Mouse (Mus musculus) neural tube, embryonic 12.5 days (tissue): Measurements from ENCODE around the gene Nudt4. TPM values are rescaled to one million over a fixed set of nuclear protein-coding genes. Genes with fewer than 3 reads are reported as not detected.

Experiments
- ATAC-seq: fragments of 200-750 bp; cut with Nextera tagmentation; 2 replicates; pipeline ENCODE4 v1.8.0; 2017; ENCODE audit warnings: low read depth, mild to moderate bottlenecking, moderate TSS enrichment, moderate library complexity; ENCODE audit not compliant: low FRiP score
- H3K27ac ChIP-seq: fragments of 300-500 bp; sonication (generic); 2 replicates; pipeline ENCODE4 v1.5.1; 2016
- H3K27me3 ChIP-seq: fragments of 300-500 bp; sonication (generic); replicated peaks from 2 replicates; pipeline ENCODE4 v1.6.1; 2016; ENCODE audit warnings: mild to moderate bottlenecking
- H3K36me3 ChIP-seq: fragments of 300-500 bp; sonication (generic); 2 replicates; pipeline ENCODE4 v1.6.1; 2016; ENCODE audit warnings: mild to moderate bottlenecking
- H3K4me1 ChIP-seq: fragments of 300-500 bp; sonication (generic); 2 replicates; pipeline ENCODE4 v1.6.1; 2016
- H3K4me2 ChIP-seq: fragments of 300-500 bp; sonication (generic); replicated peaks from 2 replicates; pipeline ENCODE4 v1.6.1; 2016; ENCODE audit warnings: mild to moderate bottlenecking
- H3K4me3 ChIP-seq: fragments of 300-500 bp; sonication (generic); 2 replicates; pipeline ENCODE4 v1.5.1; 2016
- H3K9ac ChIP-seq: fragments of 300-500 bp; sonication (generic); 2 replicates; pipeline ENCODE4 v1.6.1; 2016; ENCODE audit warnings: mild to moderate bottlenecking
- H3K9me3 ChIP-seq: fragments of 300-500 bp; sonication (generic); 2 replicates; pipeline ENCODE4 v1.6.1; 2016; ENCODE audit warnings: mild to moderate bottlenecking
- WGBS: fragments of 180-500 bp; shearing (Covaris S2); methylation state at CpG from one replicate; pipeline ENCODE4 v1.1.7; 2016; 5-methylcytosine and 5-hydroxymethylcytosine counted together
- polyA plus RNA-seq: library from polyadenylated mRNA; unstranded; fragments of >200 nt; fragmentation: Nextera tagmentation; extraction: Ambion mirVana; gene quantifications from 2 replicates; pipeline ENCODE4 v1.2.1, GENCODE M21; 2016

The Nudt4 gene
- polyA plus RNA-seq, 1 experiment from 2014 or later: 130 TPM

GRCm38 (mm10) chr10:95548154-95548826, 15.7 kb downstream of the Nudt4 start:
- no peaks in the 10 kb centered on the region for H3K27me3 ChIP-seq
- H3K36me3 ChIP-seq: peaks cover 37% of the 10 kb centered on the region
- 86% methylated on average over 11 of the region's 11 CpGs for WGBS
- no peak overlapping the region for H3K4me3 ChIP-seq
- no peak overlapping the region for H3K4me2 ChIP-seq
- H3K27ac ChIP-seq: no peak overlapping the region
- no peak for ATAC-seq
- no peak overlapping the region for H3K9ac ChIP-seq
- no peaks in the 10 kb centered on the region for H3K9me3 ChIP-seq
- peaks cover 4% of the 10 kb centered on the region for H3K4me1 ChIP-seq

- Histone ChIP-seq H3K4me1 (no peaks in the 10 kb centered on the region), H3K4me2 (no peak overlapping the region), H3K9ac (no peak overlapping the region), H3K4me3 (no peak overlapping the region), H3K36me3 (peaks cover 39% of the 10 kb centered on the region), H3K27me3 (no peaks in the 10 kb centered on the region), H3K9me3 (no peaks in the 10 kb centered on the region), H3K27ac (no peak overlapping the region)
- ATAC-seq: no peak
- WGBS: 93% methylated on average over 2 of the region's 2 CpGs
These were observed 17.8 kb downstream of the Nudt4 start for GRCm38 (mm10) chr10:95546178-95546577.

GRCm38 (mm10) chr10:95545051-95545450, 18.9 kb downstream of the Nudt4 start:
- 79% methylated on average over 4 of the region's 4 CpGs for WGBS
- H3K9me3 ChIP-seq: no peaks in the 10 kb centered on the region
- H3K4me3 ChIP-seq: no peak overlapping the region
- no peaks in the 10 kb centered on the region for H3K4me1 ChIP-seq
- H3K9ac ChIP-seq: no peak overlapping the region
- H3K4me2 ChIP-seq: no peak overlapping the region
- H3K36me3 ChIP-seq: peaks cover 39% of the 10 kb centered on the region
- no peaks in the 10 kb centered on the region for H3K27me3 ChIP-seq
- no peak overlapping the region for H3K27ac ChIP-seq
- no peak for ATAC-seq

- Histone ChIP-seq H3K4me3 (no peak overlapping the region), H3K9ac (no peak overlapping the region), H3K9me3 (no peaks in the 10 kb centered on the region), H3K27me3 (no peaks in the 10 kb centered on the region), H3K27ac (no peak overlapping the region), H3K36me3 (peaks cover 38% of the 10 kb centered on the region), H3K4me2 (no peak overlapping the region), H3K4me1 (no peaks in the 10 kb centered on the region)
- no peak for ATAC-seq
- WGBS: 86% methylated on average over 2 of the region's 2 CpGs
These were observed 19.3 kb downstream of the Nudt4 start for GRCm38 (mm10) chr10:95544651-95545050.

GRCm38 (mm10) chr10:95544004-95544403, 19.9 kb downstream of the Nudt4 start:
- no peak for ATAC-seq
- H3K27me3 ChIP-seq: no peaks in the 10 kb centered on the region
- no peaks in the 10 kb centered on the region for H3K4me1 ChIP-seq
- no peak overlapping the region for H3K4me2 ChIP-seq
- H3K27ac ChIP-seq: no peak overlapping the region
- H3K9me3 ChIP-seq: no peaks in the 10 kb centered on the region
- peaks cover 32% of the 10 kb centered on the region for H3K36me3 ChIP-seq
- no peak overlapping the region for H3K9ac ChIP-seq
- no peak overlapping the region for H3K4me3 ChIP-seq

GRCm38 (mm10) chr10:95543377-95543776, 20.6 kb downstream of the Nudt4 start:
- Histone ChIP-seq H3K36me3 (peaks cover 29% of the 10 kb centered on the region), H3K27me3 (no peaks in the 10 kb centered on the region), H3K4me2 (no peak overlapping the region), H3K4me3 (no peak overlapping the region), H3K9me3 (no peaks in the 10 kb centered on the region), H3K9ac (no peak overlapping the region), H3K4me1 (no peaks in the 10 kb centered on the region), H3K27ac (no peak overlapping the region)
- 89% methylated on average over 2 of the region's 2 CpGs for WGBS
- no peak for ATAC-seq

GRCm38 (mm10) chr10:95542916-95543315, 21.0 kb downstream of the Nudt4 start:
- no peak for ATAC-seq
- Histone ChIP-seq H3K9me3 (no peaks in the 10 kb centered on the region), H3K9ac (no peak overlapping the region), H3K4me3 (no peak overlapping the region), H3K4me2 (no peak overlapping the region), H3K27me3 (no peaks in the 10 kb centered on the region), H3K27ac (no peak overlapping the region), H3K36me3 (peaks cover 24% of the 10 kb centered on the region), H3K4me1 (no peaks in the 10 kb centered on the region)
- 96% methylated on average over 4 of the region's 4 CpGs for WGBS

GRCm38 (mm10) chr10:95539841-95540240, 24.1 kb downstream of the Nudt4 start:
- H3K9me3 ChIP-seq: no peaks in the 10 kb centered on the region
- WGBS: 91% methylated on average over 3 of the region's 3 CpGs
- H3K36me3 ChIP-seq: peaks cover 8% of the 10 kb centered on the region; the same call in 1 of the 2 replicates
- H3K27me3 ChIP-seq: no peaks in the 10 kb centered on the region
- no peak for ATAC-seq
- no peak overlapping the region for H3K4me3 ChIP-seq
- H3K27ac ChIP-seq: no peak overlapping the region
- no peaks in the 10 kb centered on the region for H3K4me1 ChIP-seq
- no peak overlapping the region for H3K4me2 ChIP-seq
- no peak overlapping the region for H3K9ac ChIP-seq

- H3K4me1 ChIP-seq: no peaks in the 10 kb centered on the region
- H3K36me3 ChIP-seq: peaks cover 8% of the 10 kb centered on the region; the same call in 1 of the 2 replicates
- 92% methylated on average over 3 of the region's 3 CpGs for WGBS
- H3K27ac ChIP-seq: no peak overlapping the region
- no peaks in the 10 kb centered on the region for H3K27me3 ChIP-seq
- no peak overlapping the region for H3K9ac ChIP-seq
- ATAC-seq: no peak
- no peak overlapping the region for H3K4me3 ChIP-seq
- no peaks in the 10 kb centered on the region for H3K9me3 ChIP-seq
- H3K4me2 ChIP-seq: no peak overlapping the region
These were observed 24.7 kb downstream of the Nudt4 start for GRCm38 (mm10) chr10:95539260-95539659.

- no peak overlapping the region for H3K9ac ChIP-seq
- H3K27me3 ChIP-seq: no peaks in the 10 kb centered on the region
- no peak for ATAC-seq
- no peaks in the 10 kb centered on the region for H3K9me3 ChIP-seq
- H3K4me2 ChIP-seq: no peak overlapping the region
- no peak overlapping the region for H3K4me3 ChIP-seq
- 87% methylated on average over 6 of the region's 6 CpGs for WGBS
- no peak overlapping the region for H3K27ac ChIP-seq
- H3K36me3 ChIP-seq: no peaks in the 10 kb centered on the region
- no peaks in the 10 kb centered on the region for H3K4me1 ChIP-seq
These were observed 27.8 kb downstream of the Nudt4 start for GRCm38 (mm10) chr10:95536222-95536541.

GRCm38 (mm10) chr10:95535399-95536221, 28.3 kb downstream of the Nudt4 start:
- Histone ChIP-seq H3K4me1 (peaks cover 1% of the 10 kb centered on the region), H3K9ac (no peak overlapping the region), H3K4me2 (no peak overlapping the region), H3K9me3 (no peaks in the 10 kb centered on the region), H3K4me3 (no peak overlapping the region), H3K36me3 (no peaks in the 10 kb centered on the region), H3K27ac (no peak overlapping the region), H3K27me3 (no peaks in the 10 kb centered on the region)
- no peak for ATAC-seq
- WGBS: 93% methylated on average over 8 of the region's 8 CpGs

- WGBS: 92% methylated on average over 7 of the region's 7 CpGs
- no peak for ATAC-seq
- Histone ChIP-seq H3K36me3 (no peaks in the 10 kb centered on the region), H3K4me1 (peaks cover 8% of the 10 kb centered on the region), H3K27ac (no peak overlapping the region), H3K9me3 (no peaks in the 10 kb centered on the region), H3K4me3 (no peak overlapping the region), H3K9ac (no peak overlapping the region), H3K27me3 (no peaks in the 10 kb centered on the region), H3K4me2 (no peak overlapping the region)
These were observed 30.6 kb downstream of the Nudt4 start for GRCm38 (mm10) chr10:95533382-95533781.

GRCm38 (mm10) chr10:95532916-95533315, 31.0 kb downstream of the Nudt4 start:
- Histone ChIP-seq H3K4me1 (peaks cover 8% of the 10 kb centered on the region), H3K4me2 (no peak overlapping the region), H3K27me3 (no peaks in the 10 kb centered on the region), H3K36me3 (no peaks in the 10 kb centered on the region), H3K4me3 (no peak overlapping the region), H3K9ac (no peak overlapping the region), H3K27ac (no peak overlapping the region), H3K9me3 (no peaks in the 10 kb centered on the region)
- ATAC-seq: no peak
- WGBS: 94% methylated on average over 5 of the region's 5 CpGs
